Mouse (Mus musculus) midbrain, postnatal 0 days (tissue): ENCODE results near the gene Endod1. TPM values are rescaled to one million over a fixed set of nuclear protein-coding genes. Genes with fewer than 3 reads are reported as not detected.
A peak's percentile ranks its signal among the peaks of the same experiment; 100 is the strongest.

Experiments used
- ATAC-seq: fragments of 200-750 bp; cut with Nextera tagmentation; 2 replicates; pipeline ENCODE4 v1.8.0; 2017; ENCODE audit warnings: moderate number of reproducible peaks, mild to moderate bottlenecking, moderate TSS enrichment, moderate library complexity; ENCODE audit not compliant: low FRiP score
- DNase-seq: peaks from one replicate; pipeline ENCODE4 v3.0.0-alpha.2; 2015; ENCODE audit warnings: low spot score
- H3K27ac ChIP-seq: fragments of 300-500 bp; sonication (generic); 2 replicates; pipeline ENCODE4 v1.5.1; 2014; ENCODE audit warnings: low read depth, mild to moderate bottlenecking, low read length, mixed read lengths
- H3K27me3 ChIP-seq: fragments of 300-500 bp; sonication (generic); 2 replicates; pipeline ENCODE4 v1.6.1; 2014; ENCODE audit warnings: low read length, control low read depth, mixed read lengths; ENCODE audit not compliant: insufficient read depth
- H3K36me3 ChIP-seq: fragments of 300-500 bp; sonication (generic); 2 replicates; pipeline ENCODE4 v1.6.1; 2014; ENCODE audit warnings: low read length, control low read depth, mixed read lengths; ENCODE audit not compliant: insufficient read depth
- H3K4me1 ChIP-seq: fragments of 300-500 bp; sonication (generic); 2 replicates; pipeline ENCODE4 v1.6.1; 2014; ENCODE audit warnings: mild to moderate bottlenecking, control low read depth, antibody characterized with exemption, low read length, mixed read lengths; ENCODE audit not compliant: insufficient read depth
- H3K4me2 ChIP-seq: fragments of 300-500 bp; sonication (generic); 2 replicates; pipeline ENCODE4 v1.6.1; 2014; ENCODE audit warnings: low read depth, mild to moderate bottlenecking, low read length, mixed read lengths; ENCODE audit not compliant: poor library complexity, severe bottlenecking
- H3K4me3 ChIP-seq: fragments of 300-500 bp; sonication (generic); 2 replicates; pipeline ENCODE4 v1.5.1; 2014; ENCODE audit warnings: low read depth, mild to moderate bottlenecking, low read length, moderate library complexity
- H3K9ac ChIP-seq: fragments of 300-500 bp; sonication (generic); replicated peaks from 2 replicates; pipeline ENCODE4 v1.6.1; 2014; ENCODE audit warnings: mild to moderate bottlenecking, low read length, moderate library complexity, mixed read lengths; ENCODE audit not compliant: poor library complexity, severe bottlenecking
- H3K9me3 ChIP-seq: fragments of 300-500 bp; sonication (generic); 2 replicates; pipeline ENCODE4 v1.6.1; 2016; ENCODE audit warnings: low read length, control low read depth
- CTCF ChIP-seq: IDR thresholded peaks from 2 replicates; pipeline ENCODE4 v1.5.1; 2016; ENCODE audit warnings: antibody characterized with exemption, mild to moderate bottlenecking
- WGBS: fragments of 180-500 bp; shearing (Covaris S2); extraction: QIAGEN DNeasy Blood & Tissue Kit; methylation state at CpG from one replicate; pipeline ENCODE4 v1.1.7; 2014; 5-methylcytosine and 5-hydroxymethylcytosine counted together
- polyA plus RNA-seq: library from polyadenylated mRNA; unstranded; fragments of >200 nt; fragmentation: Nextera tagmentation; extraction: Ambion mirVana; gene quantifications from 2 replicates; pipeline ENCODE4 v1.2.1, GENCODE M21; 2015
- total RNA-seq: library from RNA; depleted of rRNA; stranded (reverse); fragments of >200 nt; gene quantifications from 2 replicates; pipeline ENCODE4 v1.2.3, GENCODE M21; 2014

Endod1 gene
- total and polyA plus RNA-seq, 2 experiments from 2014 or later: 40.6 to 92.3 TPM

DNA sequence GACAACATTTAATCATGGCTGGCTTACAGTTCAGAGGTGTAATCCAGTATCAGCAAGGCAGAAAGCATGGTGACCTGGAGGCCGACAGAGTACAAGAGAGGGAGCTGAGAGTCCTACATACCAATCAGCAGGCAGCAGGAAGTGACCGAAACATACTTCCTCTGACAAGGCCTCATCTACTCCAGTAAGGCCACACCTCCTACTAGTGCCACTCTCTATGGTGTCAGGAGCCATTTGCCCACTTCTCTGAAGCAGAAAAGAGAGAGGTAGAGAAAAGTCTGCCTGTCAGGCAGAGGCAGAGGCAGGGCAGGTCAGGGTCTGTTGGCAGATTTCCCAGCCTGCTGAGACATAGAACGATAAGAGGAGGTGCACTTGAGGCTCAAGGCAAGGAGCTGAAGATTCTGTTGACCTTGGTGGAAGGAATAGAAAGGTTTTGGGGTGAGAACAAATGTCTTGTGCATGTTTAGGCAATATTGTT is 10.6 kb upstream of the Endod1 start:
- no peaks in the 10 kb centered on the region for H3K9me3 ChIP-seq
- ATAC-seq (no peak), DNase-seq (no peak)
- H3K4me1 ChIP-seq: no peaks in the 10 kb centered on the region
- H3K4me2 ChIP-seq: no peak overlapping the region
- TF ChIP-seq CTCF: no peak
- no peaks in the 10 kb centered on the region for H3K36me3 ChIP-seq
- WGBS: 79% methylated on average over 3 of the region's 3 CpGs
- H3K27me3 ChIP-seq: no peaks in the 10 kb centered on the region
- no peak overlapping the region for H3K27ac ChIP-seq
- H3K4me3 ChIP-seq: no peak overlapping the region
- H3K9ac ChIP-seq: no peak overlapping the region

DNA sequence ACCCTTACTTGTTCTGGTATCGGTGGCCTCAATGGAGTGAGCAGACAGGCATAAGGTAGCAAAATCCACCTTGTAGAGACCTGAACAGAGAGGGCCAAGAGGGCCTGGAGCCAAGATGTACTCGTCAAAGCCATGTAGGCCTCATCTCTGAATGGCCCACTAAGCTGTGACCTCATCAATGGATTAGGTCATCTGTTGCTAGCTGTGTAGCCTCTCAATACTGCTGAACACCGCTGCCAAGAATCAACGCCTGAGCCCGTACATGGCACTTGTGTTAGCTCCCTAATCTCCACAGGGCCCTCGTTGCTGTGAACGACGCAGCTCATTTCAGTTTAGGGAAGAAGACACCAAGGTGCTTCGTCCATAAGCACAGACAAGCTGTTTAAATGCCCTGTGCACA is 10.0 kb upstream of the Endod1 start:
- no peak for TF ChIP-seq CTCF
- ATAC-seq (no peak), DNase-seq (no peak)
- no peak overlapping the region for H3K4me2 ChIP-seq
- H3K9ac ChIP-seq: no peak overlapping the region
- WGBS: 84% methylated on average over 9 of the region's 9 CpGs
- H3K4me3 ChIP-seq: no peak overlapping the region
- no peaks in the 10 kb centered on the region for H3K27me3 ChIP-seq
- no peak overlapping the region for H3K27ac ChIP-seq
- no peaks in the 10 kb centered on the region for H3K36me3 ChIP-seq
- H3K9me3 ChIP-seq: no peaks in the 10 kb centered on the region
- H3K4me1 ChIP-seq: no peaks in the 10 kb centered on the region

DNA sequence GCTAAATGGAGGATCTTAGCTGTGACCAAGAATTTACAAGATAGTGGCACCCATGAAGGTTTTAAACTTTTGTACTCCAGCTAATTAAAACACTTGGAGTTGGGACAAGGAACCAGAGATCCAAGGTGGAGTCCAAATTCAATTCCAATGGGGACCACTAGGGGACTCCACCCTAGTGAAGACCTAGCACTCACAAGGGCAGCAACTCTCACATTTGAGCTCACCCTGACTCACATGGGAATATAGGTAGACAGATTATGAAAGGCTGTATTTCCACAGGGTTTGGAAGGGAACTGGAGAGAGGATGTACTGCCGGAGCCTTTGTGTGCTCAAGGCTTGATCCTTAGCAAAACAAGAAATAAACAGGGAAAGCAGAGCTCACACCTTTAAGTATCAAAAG is 9.0 kb upstream of the Endod1 start:
- Histone ChIP-seq H3K4me1 (no peaks in the 10 kb centered on the region), H3K4me2 (no peak overlapping the region), H3K27ac (no peak overlapping the region), H3K9ac (no peak overlapping the region), H3K36me3 (no peaks in the 10 kb centered on the region), H3K27me3 (no peaks in the 10 kb centered on the region), H3K9me3 (no peaks in the 10 kb centered on the region), H3K4me3 (no peak overlapping the region)
- DNase-seq (no peak), ATAC-seq (no peak)
- TF ChIP-seq CTCF: peak; percentile 29; the same call in 1 of the 2 replicates
- 93% methylated on average over 1 of the region's 1 CpGs for WGBS

GRCm38 (mm10) chr9:14389050-14389621 is 7.8 kb upstream of the Endod1 start:
- Histone ChIP-seq H3K27ac (no peak overlapping the region), H3K9me3 (no peaks in the 10 kb centered on the region), H3K4me1 (no peaks in the 10 kb centered on the region), H3K4me2 (no peak overlapping the region), H3K27me3 (no peaks in the 10 kb centered on the region), H3K4me3 (no peak overlapping the region), H3K36me3 (no peaks in the 10 kb centered on the region), H3K9ac (no peak overlapping the region)
- WGBS: 56% methylated on average over 4 of the region's 4 CpGs
- no peak for ATAC-seq
- TF ChIP-seq CTCF: no peak
- peak; percentile 12 for DNase-seq

DNA sequence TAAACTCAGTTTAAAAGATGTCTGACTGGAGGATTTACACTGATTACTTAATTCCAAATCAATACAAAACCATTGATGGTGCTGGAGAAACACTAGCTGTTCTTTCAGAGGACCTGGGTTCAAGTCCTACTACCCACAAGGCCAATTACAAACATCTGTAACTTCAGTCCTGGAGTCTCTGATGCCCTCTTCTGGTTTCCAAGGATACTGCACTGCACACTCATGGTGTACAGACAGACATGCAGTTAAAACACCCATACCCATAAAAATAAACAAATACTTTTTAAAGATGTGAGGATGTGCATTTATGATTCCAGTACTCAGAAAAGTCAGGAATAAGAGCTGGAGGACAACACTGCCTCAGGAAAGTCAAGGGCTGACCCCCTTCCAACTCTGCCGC is 6.7 kb upstream of the Endod1 start:
- no peaks in the 10 kb centered on the region for H3K9me3 ChIP-seq
- 0 out of 2 replicates have a peak, but pooled peaks have one; percentile 29 for TF ChIP-seq CTCF
- no peak overlapping the region for H3K4me3 ChIP-seq
- no peaks in the 10 kb centered on the region for H3K4me1 ChIP-seq
- no peak for ATAC-seq
- no peak overlapping the region for H3K27ac ChIP-seq
- H3K4me2 ChIP-seq: no peak overlapping the region
- H3K9ac ChIP-seq: no peak overlapping the region
- H3K36me3 ChIP-seq: no peaks in the 10 kb centered on the region
- no peak for DNase-seq
- 100% methylated on average over 1 of the region's 1 CpGs for WGBS
- H3K27me3 ChIP-seq: no peaks in the 10 kb centered on the region

- 81% methylated on average over 9 of the region's 9 CpGs for WGBS
- Histone ChIP-seq H3K36me3 (no peaks in the 10 kb centered on the region), H3K4me2 (no peak overlapping the region), H3K9me3 (no peaks in the 10 kb centered on the region), H3K4me3 (no peak overlapping the region), H3K27me3 (no peaks in the 10 kb centered on the region), H3K4me1 (no peaks in the 10 kb centered on the region), H3K27ac (no peak overlapping the region), H3K9ac (no peak overlapping the region)
- ATAC-seq (no peak), DNase-seq (no peak)
- TF ChIP-seq CTCF: no peak
These were observed 5.5 kb upstream of the Endod1 start for GRCm38 (mm10) chr9:14386831-14387230.
